Mouse (Mus musculus) inflammation-experienced regulatory T-cells (primary cell): ENCODE measurements around the gene H1foo. TPM values are rescaled to one million over a fixed set of nuclear protein-coding genes. Genes with fewer than 3 reads are reported as not detected.

Experiments used
- polyA plus RNA-seq, 2 experiments: library from polyadenylated mRNA; unstranded; fragments of 100-300 nt; shearing (Covaris generic); gene quantifications; one replicate each; pipeline ENCODE4 v1.2.1; 2017

The H1foo gene
- polyA plus RNA-seq: 1 to 10 TPM in 1 of 2 experiments, under 1 TPM in 1; 0.40 to 1.8 TPM

GRCm38 (mm10) chr6:115944638-115945037, at the start of gene H1foo:
Gene H1foo, plus strand, starts transcription at chr6:115944938.

GRCm38 (mm10) chr6:115931639-115932038, 13.1 kb upstream of the H1foo start, which contains the start of gene Rho:
Gene Rho, plus strand, starts transcription at chr6:115931748.

GRCm38 (mm10) chr6:115994877-115995520, 50.3 kb downstream of the H1foo start, which contains the start of gene Plxnd1:
Gene Plxnd1, minus strand, starts transcription at chr6:115995005.

Other genes starting within 250 kb of the H1foo start
- gene Tmem40, start 182.5 kb upstream of the H1foo start, polyA plus RNA-seq: not detected
- 1 to 10 TPM; 6.3 to 9.1 TPM for gene Cand2, start 170.4 kb upstream of the H1foo start, polyA plus RNA-seq
- gene Rpl32, start 136.2 kb upstream of the H1foo start, polyA plus RNA-seq: 1,000 to 10,000 TPM; 2,497 to 2,767 TPM
- gene Efcab12, start 106.5 kb upstream of the H1foo start, polyA plus RNA-seq: 1 to 10 TPM in 1 of 2 experiments, under 1 TPM in 1; 0.36 to 1.1 TPM
- 10 to 100 TPM; 10.3 to 17.8 TPM for gene Mbd4, start 91.6 kb upstream of the H1foo start, polyA plus RNA-seq
- gene Ift122, start 91.5 kb upstream of the H1foo start, polyA plus RNA-seq: 1 to 10 TPM; 3.7 to 5.5 TPM
- 1 to 10 TPM in 1 of 2 experiments, not detected in 1; 2.1 TPM for gene Rho, start 13.2 kb upstream of the H1foo start, polyA plus RNA-seq
- 1 to 10 TPM in 1 of 2 experiments, under 1 TPM in 1; 0.94 to 4.7 TPM for gene Plxnd1, start 50.1 kb downstream of the H1foo start, polyA plus RNA-seq
- gene Tmcc1, start 248.5 kb downstream of the H1foo start, polyA plus RNA-seq: 10 to 100 TPM; 15.8 to 17.5 TPM